Mouse (Mus musculus): ENCODE data around the gene Cdc42se2.

GRCm38 (mm10) chr11:54812812-54813516 lies 25.5 kb upstream of the Cdc42se2 start:
- TF ChIP-seq CTCF (IDR thresholded peaks at IDR 0.05): no peak
- TF ChIP-seq EP300 (IDR thresholded peaks at IDR 0.05): no peak
